Mouse (Mus musculus): ENCODE data around the gene 4930480E11Rik. TPM values are rescaled to one million over a fixed set of nuclear protein-coding genes. Genes with fewer than 3 reads are reported as not detected.
"Not testable (repeated sequence)": the region's sequence is repeated elsewhere in the genome, so short reads cannot be mapped to it uniquely, and the experiment has no call there.

The 4930480E11Rik gene
- total RNA-seq (2021) (not detected), polyA plus RNA-seq (2012; rRNA removed) (not detected in 2 replicates)
- long read RNA-seq = 0 reads

DNA sequence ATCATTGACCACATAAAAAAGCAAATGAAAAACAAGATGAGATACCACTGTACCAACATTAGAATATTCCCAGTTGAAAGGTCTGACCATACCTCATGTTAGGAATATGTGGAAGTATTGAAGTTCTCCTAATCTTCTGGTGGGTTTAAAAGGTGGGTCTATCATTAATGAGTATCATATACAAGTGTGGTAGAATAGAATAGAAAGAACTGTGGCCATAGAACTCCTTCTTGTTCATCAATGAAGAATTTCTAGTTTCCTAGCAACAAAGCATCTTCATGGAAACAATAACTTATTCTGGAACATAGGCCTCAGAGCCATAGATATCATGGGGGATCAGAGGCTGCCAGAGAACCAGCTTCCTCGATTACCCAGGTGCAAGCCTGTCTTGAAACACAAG, at the start of gene 4930480E11Rik:
Gene 4930480E11Rik, plus strand, starts transcription at position 301 of the 400 bp plus-strand sequence.
- no peak for DNase-seq

DNA sequence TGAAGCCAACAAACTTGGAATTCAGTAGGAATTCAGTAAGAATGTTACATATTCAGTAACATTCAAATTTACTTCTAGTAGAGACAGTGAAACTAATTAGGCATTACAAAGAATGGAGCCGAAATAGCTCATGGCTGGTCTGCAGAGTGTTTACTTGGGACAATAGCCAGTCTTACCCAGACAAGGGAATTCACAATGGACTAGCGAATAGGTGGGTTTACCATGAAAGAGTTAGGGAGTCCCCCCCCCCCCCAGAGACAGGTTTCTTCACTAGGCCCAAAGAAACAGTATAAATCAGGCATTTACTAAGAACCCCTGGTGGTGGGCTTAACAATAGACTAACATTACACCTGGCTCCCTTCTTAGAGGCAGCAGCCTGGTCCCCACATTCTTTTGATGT, 33.9 kb downstream of the 4930480E11Rik start:
- not testable (repeated sequence) for DNase-seq

Other genes with a start within 250 kb of the 4930480E11Rik start
- gene Gm5938, start 244.2 kb upstream of the 4930480E11Rik start, total RNA-seq (2021) = not detected
- not detected in 2 replicates for gene Gm5938, start 244.2 kb upstream of the 4930480E11Rik start, polyA plus RNA-seq (2012; rRNA removed)
- not detected for gene Obp1b, start 182.9 kb upstream of the 4930480E11Rik start, total RNA-seq (2021)
- gene Obp1b, start 182.9 kb upstream of the 4930480E11Rik start, polyA plus RNA-seq (2012; rRNA removed) = not detected in 2 replicates
- gene Gm14743, start 123.7 kb upstream of the 4930480E11Rik start, total RNA-seq (2021) = not detected
- gene Gm14743, start 123.7 kb upstream of the 4930480E11Rik start, polyA plus RNA-seq (2012; rRNA removed) = not detected in 2 replicates
- gene Prrg1, start 214.3 kb downstream of the 4930480E11Rik start, total RNA-seq (2021) = 1 to 10 TPM; 2.3 to 2.6 TPM
- gene Prrg1, start 214.3 kb downstream of the 4930480E11Rik start, polyA plus RNA-seq (2012; rRNA removed) = 0.22 and 0.51 TPM in 2 replicates